Mouse (Mus musculus): ENCODE results near the gene Serpina1e.
"Not testable (repeated sequence)": the region's sequence is repeated elsewhere in the genome, so short reads cannot be mapped to it uniquely, and the experiment has no call there.

Serpina1e gene

DNA sequence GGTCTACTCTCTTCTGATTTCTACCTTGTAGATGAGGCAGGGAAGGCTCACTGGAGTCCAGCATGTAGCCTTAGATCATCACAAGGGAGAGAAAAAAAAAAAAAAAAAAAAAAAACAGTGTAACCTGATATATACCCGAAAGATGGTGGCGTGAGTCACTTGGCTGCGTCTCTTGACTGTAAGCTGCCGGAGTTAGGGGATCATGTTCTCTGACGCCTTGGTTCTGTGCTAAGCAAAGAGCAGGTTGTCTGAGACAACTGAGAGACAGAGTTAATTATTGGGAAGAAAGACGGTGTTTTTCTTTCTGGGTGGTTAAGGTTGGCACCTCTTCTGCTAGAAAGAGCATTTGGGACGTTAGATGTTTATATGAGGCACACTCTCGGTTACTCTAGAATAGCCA lies 4.1 kb upstream of the Serpina1e start:
- DNase-seq (ENCODE audit: low spot score), result no peak

GRCm38 (mm10) chr12:103962337-103962736 lies 3.6 kb upstream of the Serpina1e start:
- no peak for DNase-seq (ENCODE audit: low spot score)

DNA sequence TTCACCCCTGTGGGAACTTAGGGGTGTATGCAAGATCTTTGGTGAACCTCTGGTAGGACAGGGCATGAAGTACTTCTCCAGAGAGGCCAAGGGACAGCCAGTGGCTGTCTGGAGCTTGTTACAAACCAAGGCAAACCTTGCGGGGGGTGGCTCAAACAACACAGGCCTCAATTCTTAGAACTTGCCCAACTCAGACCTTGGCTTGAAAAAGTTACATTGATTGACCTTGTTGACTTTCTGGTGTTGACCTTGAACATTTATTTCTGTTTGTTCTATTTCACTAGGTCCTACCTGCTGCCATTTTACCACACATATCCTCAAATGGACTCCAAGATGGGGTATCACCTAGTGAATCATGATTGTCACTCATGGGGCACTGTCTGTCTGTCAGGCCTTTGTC lies 2.9 kb upstream of the Serpina1e start:
- no peak for DNase-seq (ENCODE audit: low spot score)

- not testable (repeated sequence) for DNase-seq (ENCODE audit: low spot score)
Observed at GRCm38 (mm10) chr12:103956555-103956954, 2.2 kb downstream of the Serpina1e start.

DNA sequence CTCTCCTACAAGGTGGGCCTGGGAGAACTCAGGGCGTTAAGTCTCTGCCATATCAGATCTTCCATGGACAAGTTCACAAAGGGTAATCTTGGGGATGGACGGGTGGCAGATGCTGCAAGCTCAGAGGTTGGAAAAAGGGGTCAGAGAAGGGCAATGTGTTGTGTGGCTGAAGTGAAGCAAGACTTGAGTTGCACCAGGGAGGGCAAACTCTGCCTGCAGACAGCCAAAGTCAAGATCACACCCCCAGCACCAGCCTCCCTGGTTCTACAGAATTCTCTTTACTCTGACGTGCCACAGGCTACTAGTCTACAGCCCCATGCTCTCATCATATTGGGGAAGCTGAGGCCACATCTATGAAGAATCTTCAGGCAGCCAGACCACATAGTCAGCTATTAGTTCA lies 5.8 kb downstream of the Serpina1e start:
- DNase-seq (ENCODE audit: low spot score), result not testable (repeated sequence)

GRCm38 (mm10) chr12:103946243-103946642 lies 12.5 kb downstream of the Serpina1e start:
- DNase-seq (ENCODE audit: low spot score), result no peak

DNA sequence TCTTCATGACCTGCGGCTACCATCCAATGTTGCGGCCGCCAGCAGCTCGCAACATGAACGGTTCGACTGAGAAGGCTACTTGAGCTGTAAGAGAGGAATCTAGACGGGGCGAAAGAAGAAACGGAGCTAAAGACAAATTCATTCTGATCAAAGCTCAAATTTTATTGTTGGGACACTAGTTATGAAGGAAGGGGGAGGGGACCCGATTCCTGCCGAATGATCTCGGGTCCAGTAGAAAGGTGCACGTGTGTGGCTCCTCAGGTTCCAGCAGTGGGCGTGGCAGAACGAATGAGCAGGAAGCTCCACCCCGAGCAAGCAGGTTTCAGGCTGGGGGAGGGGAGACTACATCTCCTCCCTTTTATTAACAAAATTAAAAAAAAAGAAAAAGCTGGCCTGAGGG lies 49.6 kb downstream of the Serpina1e start:
- DNase-seq (ENCODE audit: low spot score), result not testable (repeated sequence)

DNA sequence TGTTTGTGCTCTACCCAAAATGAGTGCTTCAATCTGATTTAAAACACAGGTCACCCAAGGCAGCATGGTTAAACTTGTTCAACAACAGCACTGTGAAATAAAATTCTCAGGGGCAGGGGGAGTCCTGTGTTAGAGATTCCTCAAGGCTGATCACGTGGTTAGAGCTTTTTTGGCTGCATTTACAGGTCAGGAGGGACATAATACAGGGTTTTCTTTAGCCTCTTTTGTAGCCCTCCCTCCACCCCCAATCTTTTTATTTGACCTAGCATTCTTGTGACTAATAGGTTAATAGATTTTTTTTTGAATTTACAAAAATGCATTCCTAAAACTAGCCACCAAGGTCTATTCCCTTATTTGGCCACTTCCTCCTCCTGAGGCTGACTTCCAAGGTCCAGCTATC lies 51.0 kb downstream of the Serpina1e start:
- not testable (repeated sequence) for DNase-seq (ENCODE audit: low spot score)

- DNase-seq (ENCODE audit: low spot score), result not testable (repeated sequence)
Observed at GRCm38 (mm10) chr12:103904837-103905340, 53.9 kb downstream of the Serpina1e start, which contains the start of gene Serpina1c. Serpina1c (minus strand) TSS chr12:103904887.

DNA sequence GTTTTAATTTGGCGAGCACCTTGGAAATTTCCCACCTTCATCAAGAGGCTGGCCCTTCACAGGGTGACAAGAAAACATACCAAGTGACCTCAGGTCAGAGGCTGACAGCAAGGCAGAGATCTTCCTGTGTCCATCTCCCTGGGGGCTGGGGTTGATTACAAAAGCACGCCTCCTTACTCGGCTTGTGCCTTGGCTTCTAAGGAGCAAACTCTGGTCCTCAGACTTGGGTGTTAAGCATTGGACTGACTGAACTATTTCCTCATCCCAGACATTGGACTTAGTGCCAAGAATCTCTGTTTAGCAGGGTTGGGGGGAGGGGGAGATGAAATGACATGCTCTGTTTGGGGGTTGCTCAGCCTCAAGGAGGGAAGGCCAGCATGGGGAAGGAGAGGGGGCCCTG lies 56.8 kb downstream of the Serpina1e start:
- DNase-seq (ENCODE audit: low spot score), result not testable (repeated sequence)

Measured in adipocyte (in vitro differentiated cells).